Mouse (Mus musculus): Measurements from ENCODE around the gene Cacnb4. TPM values are rescaled to one million over a fixed set of nuclear protein-coding genes. Genes with fewer than 3 reads are reported as not detected.

Gene Cacnb4
- polyA plus RNA-seq, 1 experiment = not detected

DNA sequence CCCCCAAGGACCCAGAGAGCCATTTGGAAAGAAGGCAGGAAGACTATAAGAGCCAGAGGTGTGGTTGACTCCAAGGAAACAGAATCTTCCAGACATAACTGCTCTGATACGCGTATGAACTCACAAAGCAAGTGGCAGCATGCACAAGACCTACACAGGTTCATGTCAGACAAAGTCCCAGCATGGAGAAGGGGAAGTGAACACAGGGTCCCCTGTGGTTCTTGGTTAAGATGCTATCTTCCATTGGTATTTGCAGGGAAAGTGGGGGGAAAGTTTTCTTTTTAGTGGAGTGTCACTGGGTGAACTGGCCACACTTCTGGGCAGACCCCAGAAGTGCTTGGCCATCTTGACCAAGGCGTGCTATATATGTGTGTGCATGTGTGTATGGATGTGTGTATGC is 128.2 kb downstream of the Cacnb4 start:
- TF ChIP-seq POLR2A (IDR thresholded peaks at IDR 0.05; ENCODE audit: insufficient read depth, low read length) = no peak
- no peak for TF ChIP-seq EP300 (IDR thresholded peaks at IDR 0.05; ENCODE audit: insufficient read depth, low read depth, low read length)
- no peak for TF ChIP-seq CTCF (IDR thresholded peaks at IDR 0.05; ENCODE audit: low read depth, low read length)
- H3K9me3 ChIP-seq (replicated peaks; ENCODE audit: control insufficient read depth, insufficient read depth, low read length, poor library complexity, severe bottlenecking) = 0 out of 2 replicates have a peak, but pooled peaks cover 3% of the 10 kb centered on the region
- no peaks in the 10 kb centered on the region for H3K27me3 ChIP-seq (ENCODE audit: control insufficient read depth, insufficient read depth, low read length, poor library complexity, severe bottlenecking)
- no peak overlapping the region for H3K4me3 ChIP-seq (ENCODE audit: low read depth, low read length)
- no peaks in the 10 kb centered on the region for H3K36me3 ChIP-seq (ENCODE audit: control insufficient read depth, insufficient read depth, low read length, poor library complexity, severe bottlenecking)
- H3K4me1 ChIP-seq (ENCODE audit: control insufficient read depth, insufficient read depth, low read length) = no peaks in the 10 kb centered on the region
- no peak overlapping the region for H3K27ac ChIP-seq (ENCODE audit: insufficient read depth, low read length)
- H3K9ac ChIP-seq (ENCODE audit: low read depth, poor library complexity, severe bottlenecking) = no peak overlapping the region

DNA sequence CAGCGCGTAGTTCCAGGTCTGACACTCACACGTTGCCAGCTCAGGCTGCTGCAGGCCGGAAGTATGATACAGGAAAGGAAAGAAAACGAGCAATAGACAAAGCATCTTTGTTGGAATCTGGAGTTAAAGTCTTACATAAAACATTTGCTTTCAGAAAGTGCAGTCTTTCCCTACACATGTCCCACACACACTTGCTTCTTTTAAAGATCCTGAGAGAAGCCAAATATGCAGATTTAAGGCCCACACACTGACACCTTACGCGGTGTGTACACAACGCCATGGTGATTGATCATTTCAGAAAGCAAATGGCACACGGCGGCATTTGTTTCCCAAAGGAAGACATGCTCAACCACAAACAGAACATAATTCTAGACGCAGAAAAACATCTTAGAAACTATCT is 129.3 kb downstream of the Cacnb4 start:
- H3K4me1 ChIP-seq (ENCODE audit: control insufficient read depth, insufficient read depth, low read length) = no peaks in the 10 kb centered on the region
- H3K4me3 ChIP-seq (ENCODE audit: low read depth, low read length) = no peak overlapping the region
- 0 out of 2 replicates have a peak, but pooled peaks cover 3% of the 10 kb centered on the region for H3K9me3 ChIP-seq (replicated peaks; ENCODE audit: control insufficient read depth, insufficient read depth, low read length, poor library complexity, severe bottlenecking)
- no peaks in the 10 kb centered on the region for H3K27me3 ChIP-seq (ENCODE audit: control insufficient read depth, insufficient read depth, low read length, poor library complexity, severe bottlenecking)
- TF ChIP-seq CTCF (IDR thresholded peaks at IDR 0.05; ENCODE audit: low read depth, low read length) (no peak), POLR2A (IDR thresholded peaks at IDR 0.05; ENCODE audit: insufficient read depth, low read length) (no peak), EP300 (IDR thresholded peaks at IDR 0.05; ENCODE audit: insufficient read depth, low read depth, low read length) (no peak)
- no peak overlapping the region for H3K9ac ChIP-seq (ENCODE audit: low read depth, poor library complexity, severe bottlenecking)
- no peak overlapping the region for H3K27ac ChIP-seq (ENCODE audit: insufficient read depth, low read length)
- no peaks in the 10 kb centered on the region for H3K36me3 ChIP-seq (ENCODE audit: control insufficient read depth, insufficient read depth, low read length, poor library complexity, severe bottlenecking)

DNA sequence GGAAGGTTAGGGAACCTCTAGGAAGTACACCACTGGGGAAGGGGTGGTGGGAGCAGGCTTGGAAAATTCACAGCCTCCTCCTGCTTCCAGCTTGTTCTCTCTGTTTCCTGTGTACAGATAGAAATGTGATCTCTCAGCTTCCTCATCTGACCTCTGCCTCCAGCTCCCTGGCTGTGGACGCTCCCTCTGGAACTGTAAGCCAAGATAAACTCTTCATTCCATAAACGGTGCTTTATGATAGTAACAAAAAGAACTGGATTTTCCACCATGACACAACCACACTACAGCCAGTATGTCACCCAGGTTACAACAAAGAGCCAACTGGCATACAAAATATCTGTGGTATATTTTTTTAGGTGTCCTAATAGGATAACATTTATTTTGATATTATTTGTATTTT is 132.1 kb downstream of the Cacnb4 start:
- no peaks in the 10 kb centered on the region for H3K4me1 ChIP-seq (ENCODE audit: control insufficient read depth, insufficient read depth, low read length)
- H3K9me3 ChIP-seq (replicated peaks; ENCODE audit: control insufficient read depth, insufficient read depth, low read length, poor library complexity, severe bottlenecking) = 0 out of 2 replicates have a peak, but pooled peaks cover 3% of the 10 kb centered on the region
- H3K9ac ChIP-seq (ENCODE audit: low read depth, poor library complexity, severe bottlenecking) = no peak overlapping the region
- H3K27me3 ChIP-seq (ENCODE audit: control insufficient read depth, insufficient read depth, low read length, poor library complexity, severe bottlenecking) = no peaks in the 10 kb centered on the region
- no peak overlapping the region for H3K27ac ChIP-seq (ENCODE audit: insufficient read depth, low read length)
- H3K4me3 ChIP-seq (ENCODE audit: low read depth, low read length) = no peak overlapping the region
- TF ChIP-seq EP300 (IDR thresholded peaks at IDR 0.05; ENCODE audit: insufficient read depth, low read depth, low read length) (no peak), CTCF (IDR thresholded peaks at IDR 0.05; ENCODE audit: low read depth, low read length) (no peak), POLR2A (IDR thresholded peaks at IDR 0.05; ENCODE audit: insufficient read depth, low read length) (no peak)
- no peaks in the 10 kb centered on the region for H3K36me3 ChIP-seq (ENCODE audit: control insufficient read depth, insufficient read depth, low read length, poor library complexity, severe bottlenecking)

DNA sequence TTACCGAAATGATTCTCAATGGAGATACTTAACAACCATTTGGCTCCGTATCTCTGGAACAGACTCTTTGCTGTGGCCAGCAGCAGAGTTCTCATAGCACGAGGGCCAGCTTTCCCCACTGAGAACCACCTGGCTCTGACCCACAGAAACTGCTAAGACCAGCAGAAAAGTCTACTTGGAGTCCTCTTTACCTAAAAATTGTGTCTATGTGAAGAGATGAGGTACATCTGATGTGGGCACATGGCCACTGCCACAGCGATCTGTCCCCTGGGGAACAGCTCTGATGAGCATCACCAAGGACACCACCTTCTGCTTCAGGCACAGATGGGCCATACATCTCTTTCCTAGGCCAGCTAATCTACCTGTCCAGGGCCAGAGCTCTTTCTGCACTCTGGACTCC is 135.6 kb downstream of the Cacnb4 start:
- TF ChIP-seq POLR2A (IDR thresholded peaks at IDR 0.05; ENCODE audit: insufficient read depth, low read length) (no peak), CTCF (IDR thresholded peaks at IDR 0.05; ENCODE audit: low read depth, low read length) (no peak), EP300 (IDR thresholded peaks at IDR 0.05; ENCODE audit: insufficient read depth, low read depth, low read length) (no peak)
- 0 out of 2 replicates have a peak, but pooled peaks cover 3% of the 10 kb centered on the region for H3K9me3 ChIP-seq (replicated peaks; ENCODE audit: control insufficient read depth, insufficient read depth, low read length, poor library complexity, severe bottlenecking)
- no peak overlapping the region for H3K4me3 ChIP-seq (ENCODE audit: low read depth, low read length)
- no peak overlapping the region for H3K27ac ChIP-seq (ENCODE audit: insufficient read depth, low read length)
- no peak overlapping the region for H3K9ac ChIP-seq (ENCODE audit: low read depth, poor library complexity, severe bottlenecking)
- no peaks in the 10 kb centered on the region for H3K4me1 ChIP-seq (ENCODE audit: control insufficient read depth, insufficient read depth, low read length)
- no peaks in the 10 kb centered on the region for H3K36me3 ChIP-seq (ENCODE audit: control insufficient read depth, insufficient read depth, low read length, poor library complexity, severe bottlenecking)
- no peaks in the 10 kb centered on the region for H3K27me3 ChIP-seq (ENCODE audit: control insufficient read depth, insufficient read depth, low read length, poor library complexity, severe bottlenecking)

DNA sequence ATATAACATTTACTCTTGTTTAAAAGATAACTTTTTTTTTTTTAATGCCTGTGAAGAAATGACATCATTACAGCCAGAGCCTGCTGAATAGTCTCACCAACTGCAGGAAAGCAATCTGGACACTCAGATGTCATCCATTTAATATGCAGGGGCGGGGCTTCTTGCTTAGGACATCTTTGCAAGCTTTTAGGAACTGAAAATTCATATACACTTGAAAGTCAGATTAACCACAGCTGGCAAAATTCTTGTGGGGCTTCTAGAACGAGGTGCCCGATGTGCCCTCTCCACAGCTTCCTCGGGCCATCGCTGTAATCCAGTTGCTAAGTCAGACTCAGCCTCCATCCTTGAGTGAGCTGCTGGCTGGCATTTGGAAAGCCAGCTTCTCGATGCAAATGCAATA is 137.3 kb downstream of the Cacnb4 start:
- TF ChIP-seq POLR2A (IDR thresholded peaks at IDR 0.05; ENCODE audit: insufficient read depth, low read length) = no peak
- TF ChIP-seq CTCF (IDR thresholded peaks at IDR 0.05; ENCODE audit: low read depth, low read length) = no peak
- no peak for TF ChIP-seq EP300 (IDR thresholded peaks at IDR 0.05; ENCODE audit: insufficient read depth, low read depth, low read length)
- no peaks in the 10 kb centered on the region for H3K27me3 ChIP-seq (ENCODE audit: control insufficient read depth, insufficient read depth, low read length, poor library complexity, severe bottlenecking)
- no peaks in the 10 kb centered on the region for H3K4me1 ChIP-seq (ENCODE audit: control insufficient read depth, insufficient read depth, low read length)
- no peak overlapping the region for H3K9ac ChIP-seq (ENCODE audit: low read depth, poor library complexity, severe bottlenecking)
- H3K9me3 ChIP-seq (replicated peaks; ENCODE audit: control insufficient read depth, insufficient read depth, low read length, poor library complexity, severe bottlenecking) = no peaks in the 10 kb centered on the region
- H3K36me3 ChIP-seq (ENCODE audit: control insufficient read depth, insufficient read depth, low read length, poor library complexity, severe bottlenecking) = no peaks in the 10 kb centered on the region
- no peak overlapping the region for H3K27ac ChIP-seq (ENCODE audit: insufficient read depth, low read length)
- no peak overlapping the region for H3K4me3 ChIP-seq (ENCODE audit: low read depth, low read length)

DNA sequence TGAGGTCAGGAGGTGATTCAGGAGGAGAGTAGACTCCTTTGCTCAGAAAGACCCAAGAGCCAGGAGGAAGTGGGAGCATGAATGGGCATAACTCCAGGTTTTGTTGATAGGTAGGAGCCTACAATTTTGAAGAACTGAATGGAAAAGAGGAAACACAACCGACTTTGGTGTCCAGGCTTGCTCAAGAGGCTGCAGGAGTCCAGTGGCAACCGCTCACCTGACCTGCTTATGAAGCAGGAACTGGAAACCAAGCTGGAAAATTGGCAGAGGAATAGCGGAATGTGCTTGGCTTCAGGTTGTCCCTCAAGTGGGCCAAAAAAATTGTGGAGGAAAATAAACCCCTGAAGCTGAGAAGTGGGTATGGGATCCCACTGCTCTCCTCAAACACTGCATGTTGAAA is 139.0 kb downstream of the Cacnb4 start:
- H3K9ac ChIP-seq (ENCODE audit: low read depth, poor library complexity, severe bottlenecking) = no peak overlapping the region
- H3K36me3 ChIP-seq (ENCODE audit: control insufficient read depth, insufficient read depth, low read length, poor library complexity, severe bottlenecking) = no peaks in the 10 kb centered on the region
- H3K4me1 ChIP-seq (ENCODE audit: control insufficient read depth, insufficient read depth, low read length) = no peaks in the 10 kb centered on the region
- no peak overlapping the region for H3K27ac ChIP-seq (ENCODE audit: insufficient read depth, low read length)
- TF ChIP-seq CTCF (IDR thresholded peaks at IDR 0.05; ENCODE audit: low read depth, low read length) (no peak), POLR2A (IDR thresholded peaks at IDR 0.05; ENCODE audit: insufficient read depth, low read length) (no peak), EP300 (IDR thresholded peaks at IDR 0.05; ENCODE audit: insufficient read depth, low read depth, low read length) (no peak)
- H3K27me3 ChIP-seq (ENCODE audit: control insufficient read depth, insufficient read depth, low read length, poor library complexity, severe bottlenecking) = no peaks in the 10 kb centered on the region
- H3K9me3 ChIP-seq (replicated peaks; ENCODE audit: control insufficient read depth, insufficient read depth, low read length, poor library complexity, severe bottlenecking) = no peaks in the 10 kb centered on the region
- no peak overlapping the region for H3K4me3 ChIP-seq (ENCODE audit: low read depth, low read length)

Measured in ES-Bruce4 (cell line).